Mouse (Mus musculus): ENCODE results near the gene Bmp2k. TPM values are rescaled to one million over a fixed set of nuclear protein-coding genes. Genes with fewer than 3 reads are reported as not detected.

The Bmp2k gene
- polyA plus RNA-seq, 1 experiment from 2014 or later = 57.2 TPM

- 68% methylated on average over 8 of the region's 8 CpGs for WGBS (ENCODE audit: insufficient replicate concordance)
- H3K27me3 ChIP-seq (replicated peaks) = no peaks in the 10 kb centered on the region
Measured at GRCm38 (mm10) chr5:96962252-96962933, 35.1 kb upstream of the Bmp2k start.

GRCm38 (mm10) chr5:96962934-96963301, 34.6 kb upstream of the Bmp2k start:
- Histone ChIP-seq H3K9ac (no peak overlapping the region), H3K4me1 (peaks cover 28% of the 10 kb centered on the region), H3K4me2 (no peak overlapping the region), H3K36me3 (no peaks in the 10 kb centered on the region), H3K27me3 (replicated peaks) (no peaks in the 10 kb centered on the region), H3K4me3 (no peak overlapping the region), H3K9me3 (replicated peaks) (no peaks in the 10 kb centered on the region), H3K27ac (no peak overlapping the region)
- no peak for ATAC-seq
- 39% methylated on average over 6 of the region's 6 CpGs for WGBS (ENCODE audit: insufficient replicate concordance)

More at GRCm38 (mm10) chr5:96962252-96962933, 35.1 kb upstream of the Bmp2k start:
- no peak for ATAC-seq
- Histone ChIP-seq H3K4me2 (no peak overlapping the region), H3K9me3 (replicated peaks) (no peaks in the 10 kb centered on the region), H3K9ac (no peak overlapping the region), H3K4me3 (no peak overlapping the region), H3K27ac (no peak overlapping the region), H3K4me1 (peaks cover 33% of the 10 kb centered on the region), H3K36me3 (no peaks in the 10 kb centered on the region)

GRCm38 (mm10) chr5:96964062-96965028, 33.1 kb upstream of the Bmp2k start:
- Histone ChIP-seq H3K27me3 (replicated peaks) (no peaks in the 10 kb centered on the region), H3K36me3 (no peaks in the 10 kb centered on the region), H3K4me3 (peak overlapping the region; percentile 31), H3K9ac (peak overlapping the region; percentile 50), H3K4me1 (peaks cover 37% of the 10 kb centered on the region), H3K4me2 (peak overlapping the region; percentile 67), H3K27ac (peak overlapping the region; percentile 45), H3K9me3 (replicated peaks) (no peaks in the 10 kb centered on the region)
- peak; percentile 41; the same call in 1 of the 2 replicates for ATAC-seq
- 12% methylated on average over 14 of the region's 14 CpGs for WGBS (ENCODE audit: insufficient replicate concordance)

GRCm38 (mm10) chr5:96965029-96965403, 32.5 kb upstream of the Bmp2k start:
- peak overlapping the region; percentile 67 for H3K4me2 ChIP-seq
- 0 out of 2 replicates have a peak overlapping the region, but pooled peaks have one; percentile 45 for H3K27ac ChIP-seq
- H3K4me3 ChIP-seq = no peak overlapping the region
- no peak for ATAC-seq
- H3K27me3 ChIP-seq (replicated peaks) = no peaks in the 10 kb centered on the region
- H3K4me1 ChIP-seq = peaks cover 43% of the 10 kb centered on the region
- H3K36me3 ChIP-seq = no peaks in the 10 kb centered on the region
- no peak overlapping the region for H3K9ac ChIP-seq
- 74% methylated on average over 2 of the region's 2 CpGs for WGBS (ENCODE audit: insufficient replicate concordance)
- H3K9me3 ChIP-seq (replicated peaks) = no peaks in the 10 kb centered on the region

GRCm38 (mm10) chr5:96965503-96965902, 32.0 kb upstream of the Bmp2k start:
- Histone ChIP-seq H3K36me3 (no peaks in the 10 kb centered on the region), H3K4me2 (no peak overlapping the region), H3K27me3 (replicated peaks) (no peaks in the 10 kb centered on the region), H3K9ac (no peak overlapping the region), H3K4me1 (peaks cover 46% of the 10 kb centered on the region), H3K27ac (no peak overlapping the region), H3K4me3 (no peak overlapping the region), H3K9me3 (replicated peaks) (no peaks in the 10 kb centered on the region)
- WGBS (ENCODE audit: insufficient replicate concordance) = 79% methylated on average over 2 of the region's 2 CpGs
- no peak for ATAC-seq

- Histone ChIP-seq H3K27me3 (replicated peaks) (no peaks in the 10 kb centered on the region), H3K9ac (0 out of 2 replicates have a peak overlapping the region, but pooled peaks have one; percentile 5), H3K4me1 (peaks cover 50% of the 10 kb centered on the region), H3K4me3 (no peak overlapping the region), H3K27ac (peak overlapping the region; percentile 27; the same call in 1 of the 2 replicates), H3K36me3 (no peaks in the 10 kb centered on the region), H3K9me3 (replicated peaks) (no peaks in the 10 kb centered on the region), H3K4me2 (no peak overlapping the region)
- 23% methylated on average over 6 of the region's 6 CpGs for WGBS (ENCODE audit: insufficient replicate concordance)
- ATAC-seq = peak; percentile 28; the same call in 1 of the 2 replicates
Measured at GRCm38 (mm10) chr5:96968628-96969027, 28.9 kb upstream of the Bmp2k start.

- no peak overlapping the region for H3K4me2 ChIP-seq
- WGBS (ENCODE audit: insufficient replicate concordance) = 69% methylated on average over 3 of the region's 3 CpGs
- H3K9me3 ChIP-seq (replicated peaks) = no peaks in the 10 kb centered on the region
- H3K27me3 ChIP-seq (replicated peaks) = no peaks in the 10 kb centered on the region
- 0 out of 2 replicates have a peak overlapping the region, but pooled peaks have one; percentile 5 for H3K9ac ChIP-seq
- no peak overlapping the region for H3K4me3 ChIP-seq
- no peak for ATAC-seq
- peaks cover 50% of the 10 kb centered on the region for H3K4me1 ChIP-seq
- H3K36me3 ChIP-seq = no peaks in the 10 kb centered on the region
- peak overlapping the region; percentile 27; the same call in 1 of the 2 replicates for H3K27ac ChIP-seq
Measured at GRCm38 (mm10) chr5:96969032-96969431, 28.5 kb upstream of the Bmp2k start.

- Histone ChIP-seq H3K27ac (no peak overlapping the region; the same call in 1 of the 2 replicates), H3K9me3 (replicated peaks) (no peaks in the 10 kb centered on the region), H3K27me3 (replicated peaks) (no peaks in the 10 kb centered on the region), H3K4me3 (no peak overlapping the region), H3K36me3 (no peaks in the 10 kb centered on the region), H3K4me2 (no peak overlapping the region), H3K9ac (no peak overlapping the region), H3K4me1 (peaks cover 50% of the 10 kb centered on the region)
- WGBS (ENCODE audit: insufficient replicate concordance) = 62% methylated on average over 7 of the region's 7 CpGs
- ATAC-seq = no peak
Measured at GRCm38 (mm10) chr5:96969705-96970471, 27.6 kb upstream of the Bmp2k start.

GRCm38 (mm10) chr5:96970472-96970848, 27.0 kb upstream of the Bmp2k start:
- no peaks in the 10 kb centered on the region for H3K36me3 ChIP-seq
- no peaks in the 10 kb centered on the region for H3K27me3 ChIP-seq (replicated peaks)
- no peak for ATAC-seq
- no peak overlapping the region for H3K4me2 ChIP-seq
- H3K9ac ChIP-seq = no peak overlapping the region
- H3K4me3 ChIP-seq = no peak overlapping the region
- peaks cover 52% of the 10 kb centered on the region for H3K4me1 ChIP-seq
- H3K9me3 ChIP-seq (replicated peaks) = no peaks in the 10 kb centered on the region
- H3K27ac ChIP-seq = no peak overlapping the region; the same call in 1 of the 2 replicates

- Histone ChIP-seq H3K36me3 (no peaks in the 10 kb centered on the region), H3K9ac (no peak overlapping the region), H3K27me3 (replicated peaks) (no peaks in the 10 kb centered on the region), H3K4me2 (no peak overlapping the region), H3K9me3 (replicated peaks) (no peaks in the 10 kb centered on the region), H3K4me3 (no peak overlapping the region), H3K4me1 (peaks cover 52% of the 10 kb centered on the region), H3K27ac (0 out of 2 replicates have a peak overlapping the region, but pooled peaks have one; percentile 1)
- 75% methylated on average over 5 of the region's 5 CpGs for WGBS (ENCODE audit: insufficient replicate concordance)
- no peak for ATAC-seq
Measured at GRCm38 (mm10) chr5:96972474-96973130, 24.9 kb upstream of the Bmp2k start.

GRCm38 (mm10) chr5:96973714-96974113, 23.8 kb upstream of the Bmp2k start:
- 49% methylated on average over 3 of the region's 3 CpGs for WGBS (ENCODE audit: insufficient replicate concordance)
- H3K27ac ChIP-seq = peak overlapping the region; percentile 45; the same call in 1 of the 2 replicates
- H3K36me3 ChIP-seq = no peaks in the 10 kb centered on the region
- no peaks in the 10 kb centered on the region for H3K27me3 ChIP-seq (replicated peaks)
- no peak overlapping the region for H3K4me3 ChIP-seq
- H3K9ac ChIP-seq = no peak overlapping the region
- peak; percentile 65 for ATAC-seq
- H3K4me1 ChIP-seq = peaks cover 49% of the 10 kb centered on the region
- no peak overlapping the region for H3K4me2 ChIP-seq
- H3K9me3 ChIP-seq (replicated peaks) = no peaks in the 10 kb centered on the region

Measured in liver, embryonic 12.5 days (tissue).